Mouse (Mus musculus) erythroblast, embryonic 14.5 days (primary cell): ENCODE measurements around the gene Edn1.

Source experiments
- GATA1 ChIP-seq: IDR thresholded peaks from 2 replicates; pipeline ENCODE4 v1.6.1; 2012; ENCODE audit warnings: low read length, inconsistent platforms, mixed read lengths
- TAL1 ChIP-seq: IDR thresholded peaks from 3 replicates; pipeline ENCODE4 v1.6.1; 2012; ENCODE audit warnings: low read length, inconsistent platforms, mixed read lengths

- TF ChIP-seq GATA1 (no peak), TAL1 (no peak)
Observed at GRCm38 (mm10) chr13:42277751-42278150, 23.5 kb upstream of the Edn1 start.
